Mouse (Mus musculus): ENCODE measurements around the gene Myl6. TPM values are rescaled to one million over a fixed set of nuclear protein-coding genes. Genes with fewer than 3 reads are reported as not detected.

The Myl6 gene
- polyA plus RNA-seq, 1 experiment from 2014 or later = 1,564 TPM

DNA sequence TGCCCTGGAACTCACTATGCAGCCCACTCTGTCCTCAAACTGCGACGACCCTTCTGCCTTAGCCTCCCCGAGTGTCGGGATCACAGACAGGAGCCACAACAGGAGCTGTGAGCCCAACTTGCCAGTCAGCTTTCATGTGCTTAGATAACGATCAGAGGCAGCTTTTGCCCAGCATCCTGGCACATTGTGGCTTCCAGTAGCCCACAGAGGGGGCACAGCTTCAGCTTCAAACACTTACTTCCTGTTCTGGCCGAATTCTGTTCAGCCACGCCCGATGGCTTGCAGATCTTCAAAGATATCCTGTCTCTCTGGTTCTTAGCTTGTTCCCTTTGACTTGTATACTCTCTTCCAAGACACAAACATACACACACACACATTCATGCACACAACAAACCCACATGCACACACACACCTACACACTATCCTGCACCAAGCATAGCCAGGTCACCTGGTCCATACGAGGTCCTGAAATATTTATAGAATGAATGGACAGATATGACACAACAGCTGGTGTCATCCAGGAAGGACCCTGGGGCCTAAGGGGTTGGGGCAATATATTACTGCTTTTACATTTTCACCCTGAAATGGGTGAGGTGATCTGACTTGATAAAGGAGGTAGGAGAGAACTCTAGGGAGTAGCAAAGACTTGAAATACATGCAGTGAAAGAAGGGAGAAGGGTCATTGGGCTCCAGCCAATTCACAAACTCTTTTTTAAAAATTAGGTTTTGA is 10.9 kb upstream of the Myl6 start:
- peaks cover 4% of the 10 kb centered on the region; the same call in 1 of the 2 replicates for H3K4me1 ChIP-seq (replicated peaks; ENCODE audit: control insufficient read depth, insufficient read depth, low read length)
- no peak overlapping the region for H3K9ac ChIP-seq (ENCODE audit: low read length)
- ATAC-seq (ENCODE audit: low read depth) = no peak
- no peak overlapping the region for H3K4me3 ChIP-seq (ENCODE audit: low read length)
- peaks cover 2% of the 10 kb centered on the region; the same call in 1 of the 2 replicates for H3K36me3 ChIP-seq (ENCODE audit: control insufficient read depth, insufficient read depth, low read length)
- WGBS = 50% methylated on average over 9 of the region's 9 CpGs
- 0 out of 2 replicates have a peak, but pooled peaks cover 2% of the 10 kb centered on the region for H3K9me3 ChIP-seq (ENCODE audit: control insufficient read depth, low read length)
- no peak overlapping the region for H3K4me2 ChIP-seq (ENCODE audit: low read depth, low read length)
- H3K27me3 ChIP-seq (ENCODE audit: control insufficient read depth, insufficient read depth, low read depth, low read length) = no peaks in the 10 kb centered on the region
- H3K27ac ChIP-seq (ENCODE audit: low read length) = no peak overlapping the region

GRCm38 (mm10) chr10:128504012-128504411 is 10.1 kb upstream of the Myl6 start:
- Histone ChIP-seq H3K36me3 (ENCODE audit: control insufficient read depth, insufficient read depth, low read length) (no peaks in the 10 kb centered on the region; the same call in 1 of the 2 replicates), H3K4me3 (ENCODE audit: low read length) (no peak overlapping the region), H3K9ac (ENCODE audit: low read length) (no peak overlapping the region), H3K27ac (ENCODE audit: low read length) (no peak overlapping the region), H3K27me3 (ENCODE audit: control insufficient read depth, insufficient read depth, low read depth, low read length) (no peaks in the 10 kb centered on the region), H3K4me2 (ENCODE audit: low read depth, low read length) (no peak overlapping the region), H3K4me1 (replicated peaks; ENCODE audit: control insufficient read depth, insufficient read depth, low read length) (peaks cover 2% of the 10 kb centered on the region; the same call in 1 of the 2 replicates), H3K9me3 (ENCODE audit: control insufficient read depth, low read length) (0 out of 2 replicates have a peak, but pooled peaks cover 2% of the 10 kb centered on the region)
- 63% methylated on average over 3 of the region's 3 CpGs for WGBS
- no peak for ATAC-seq (ENCODE audit: low read depth)

GRCm38 (mm10) chr10:128503532-128503931 is 9.6 kb upstream of the Myl6 start:
- Histone ChIP-seq H3K9ac (ENCODE audit: low read length) (no peak overlapping the region), H3K4me3 (ENCODE audit: low read length) (no peak overlapping the region), H3K9me3 (ENCODE audit: control insufficient read depth, low read length) (0 out of 2 replicates have a peak, but pooled peaks cover 2% of the 10 kb centered on the region), H3K4me2 (ENCODE audit: low read depth, low read length) (no peak overlapping the region), H3K36me3 (ENCODE audit: control insufficient read depth, insufficient read depth, low read length) (no peaks in the 10 kb centered on the region), H3K4me1 (replicated peaks; ENCODE audit: control insufficient read depth, insufficient read depth, low read length) (peaks cover 2% of the 10 kb centered on the region; the same call in 1 of the 2 replicates), H3K27me3 (ENCODE audit: control insufficient read depth, insufficient read depth, low read depth, low read length) (no peaks in the 10 kb centered on the region), H3K27ac (ENCODE audit: low read length) (no peak overlapping the region)
- 71% methylated on average over 8 of the region's 8 CpGs for whole genome bisulfite sequencing
- ATAC-seq (ENCODE audit: low read depth) = no peak

DNA sequence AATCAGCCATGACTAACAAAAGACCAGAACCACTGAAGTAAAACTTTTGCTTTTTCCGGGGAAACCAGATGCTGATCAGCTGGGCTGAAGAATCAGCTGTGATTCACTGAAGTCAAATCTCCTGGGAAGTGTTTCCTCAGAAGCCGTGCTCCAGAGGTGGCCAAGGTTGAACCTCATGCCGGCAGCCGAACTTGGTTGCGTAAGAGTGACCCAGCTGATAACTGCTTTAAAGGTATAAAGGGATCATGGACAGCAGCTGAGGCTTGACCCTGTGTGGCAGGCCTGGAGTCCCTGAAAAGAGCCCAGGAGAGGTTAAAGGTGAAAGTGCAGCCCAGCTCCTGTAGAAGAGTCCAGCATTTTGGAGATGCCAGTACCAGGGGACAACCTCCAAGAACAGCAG is 8.4 kb upstream of the Myl6 start:
- Histone ChIP-seq H3K9ac (ENCODE audit: low read length) (no peak overlapping the region), H3K4me3 (ENCODE audit: low read length) (no peak overlapping the region), H3K4me2 (ENCODE audit: low read depth, low read length) (no peak overlapping the region), H3K36me3 (ENCODE audit: control insufficient read depth, insufficient read depth, low read length) (no peaks in the 10 kb centered on the region), H3K4me1 (replicated peaks; ENCODE audit: control insufficient read depth, insufficient read depth, low read length) (peaks cover 5% of the 10 kb centered on the region; the same call in 1 of the 2 replicates), H3K27me3 (ENCODE audit: control insufficient read depth, insufficient read depth, low read depth, low read length) (no peaks in the 10 kb centered on the region), H3K9me3 (ENCODE audit: control insufficient read depth, low read length) (0 out of 2 replicates have a peak, but pooled peaks cover 2% of the 10 kb centered on the region), H3K27ac (ENCODE audit: low read length) (no peak overlapping the region)
- no peak for ATAC-seq (ENCODE audit: low read depth)
- 70% methylated on average over 5 of the region's 5 CpGs for WGBS

DNA sequence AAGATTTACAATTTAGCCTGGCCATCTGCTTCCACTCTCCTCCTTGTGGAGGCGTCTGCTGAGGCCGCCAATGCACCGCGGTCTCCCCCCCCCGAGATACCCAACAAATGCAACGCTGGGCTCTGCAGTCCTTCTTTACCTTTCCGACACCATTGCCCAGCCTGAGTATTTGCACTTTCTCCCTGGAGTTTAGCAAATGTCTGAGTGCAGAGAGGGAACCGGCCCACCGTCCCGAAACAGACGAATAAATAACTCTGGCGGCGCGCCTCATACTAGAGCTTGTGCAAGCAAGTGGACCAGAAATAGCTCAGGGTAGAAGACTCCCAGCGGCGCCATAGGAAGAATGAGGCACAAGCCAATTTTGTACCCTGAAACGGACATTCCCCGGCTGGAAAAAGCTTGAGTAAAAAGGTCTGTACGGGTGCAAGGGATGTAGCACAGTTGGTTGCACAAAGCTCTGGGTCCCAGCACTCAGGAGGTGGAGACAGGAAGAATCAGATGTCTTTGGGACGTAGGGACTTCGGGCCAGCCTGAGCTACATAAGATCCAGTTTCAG is 5.2 kb upstream of the Myl6 start:
- Histone ChIP-seq H3K27ac (ENCODE audit: low read length) (peak overlapping the region; percentile 96), H3K4me1 (replicated peaks; ENCODE audit: control insufficient read depth, insufficient read depth, low read length) (peaks cover 9% of the 10 kb centered on the region), H3K9ac (ENCODE audit: low read length) (peak overlapping the region; percentile 70), H3K4me3 (ENCODE audit: low read length) (peak overlapping the region; percentile 60), H3K27me3 (ENCODE audit: control insufficient read depth, insufficient read depth, low read depth, low read length) (no peaks in the 10 kb centered on the region), H3K4me2 (ENCODE audit: low read depth, low read length) (peak overlapping the region; percentile 68), H3K9me3 (ENCODE audit: control insufficient read depth, low read length) (no peaks in the 10 kb centered on the region), H3K36me3 (ENCODE audit: control insufficient read depth, insufficient read depth, low read length) (no peaks in the 10 kb centered on the region; the same call in 1 of the 2 replicates)
- 1% methylated on average over 21 of the region's 21 CpGs for WGBS
- ATAC-seq (ENCODE audit: low read depth) = peak; percentile 43

DNA sequence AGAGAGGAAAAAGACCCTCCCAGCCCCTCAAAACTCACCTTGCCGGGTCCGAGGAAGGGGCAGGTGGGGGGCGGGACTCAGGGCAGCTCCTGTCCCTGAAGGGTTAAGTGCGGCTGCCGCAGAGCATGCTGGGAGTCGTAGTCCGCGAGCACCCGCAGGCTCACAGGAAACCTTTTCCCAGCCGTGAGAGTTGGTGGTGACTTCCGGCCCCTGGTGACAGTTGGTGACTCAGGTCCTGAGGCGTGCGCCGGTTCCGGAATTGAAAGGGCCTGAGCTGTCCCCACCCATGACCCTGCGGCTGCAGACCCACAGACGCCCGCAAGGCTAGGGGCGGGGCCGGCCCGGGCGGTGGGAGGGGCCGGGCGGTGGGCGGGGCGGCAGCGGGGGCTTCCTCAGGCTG is 4.6 kb upstream of the Myl6 start, which contains the start of gene Myl6b:
Gene Myl6b (minus strand): TSS at position 96 of the 400 bp plus-strand sequence.
- no peaks in the 10 kb centered on the region for H3K9me3 ChIP-seq (ENCODE audit: control insufficient read depth, low read length)
- peak within 1 kb of the TSS; percentile 68 for H3K4me2 ChIP-seq (ENCODE audit: low read depth, low read length)
- 1% methylated on average over 27 of the region's 27 CpGs for WGBS
- peak within 1 kb of the TSS; percentile 70 for H3K9ac ChIP-seq (ENCODE audit: low read length)
- H3K4me1 ChIP-seq (replicated peaks; ENCODE audit: control insufficient read depth, insufficient read depth, low read length) = peaks cover 9% of the 10 kb centered on the region
- H3K36me3 ChIP-seq (ENCODE audit: control insufficient read depth, insufficient read depth, low read length) = no peaks in the 10 kb centered on the region; the same call in 1 of the 2 replicates
- H3K27ac ChIP-seq (ENCODE audit: low read length) = peak within 1 kb of the TSS; percentile 96
- peak; percentile 92 for ATAC-seq (ENCODE audit: low read depth)
- H3K4me3 ChIP-seq (ENCODE audit: low read length) = peak within 1 kb of the TSS; percentile 60
- H3K27me3 ChIP-seq (ENCODE audit: control insufficient read depth, insufficient read depth, low read depth, low read length) = no peaks in the 10 kb centered on the region

DNA sequence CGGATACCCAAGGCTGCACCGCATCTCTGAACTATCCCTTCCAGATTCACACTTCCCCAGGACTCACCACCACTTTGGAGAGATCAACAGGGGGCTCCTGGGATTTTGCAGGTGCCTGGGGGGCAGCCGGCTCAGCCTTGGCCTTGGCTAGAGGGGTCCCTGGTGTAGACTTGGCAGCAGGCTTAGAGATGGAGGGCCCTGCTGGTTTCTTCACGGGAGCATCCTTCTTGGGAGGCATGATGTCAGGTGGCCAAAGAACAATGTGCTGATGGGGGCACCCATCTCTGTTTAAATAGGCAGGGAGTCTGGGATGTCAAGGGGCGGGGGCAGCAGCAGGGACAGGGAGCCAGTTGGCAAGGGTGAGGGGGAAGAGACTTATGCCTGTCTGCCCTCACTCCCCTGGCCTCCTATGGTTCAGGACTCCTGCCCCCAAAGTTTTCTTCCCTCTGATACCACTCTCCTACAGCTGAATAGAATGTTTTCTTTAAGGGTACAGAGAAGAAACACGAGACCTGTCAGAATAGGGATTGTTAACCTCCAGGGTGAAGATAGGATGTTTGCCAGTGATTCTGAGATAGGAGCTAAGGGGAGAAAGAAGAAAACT is 3.3 kb upstream of the Myl6 start:
- Histone ChIP-seq H3K36me3 (ENCODE audit: control insufficient read depth, insufficient read depth, low read length) (no peaks in the 10 kb centered on the region; the same call in 1 of the 2 replicates), H3K4me1 (replicated peaks; ENCODE audit: control insufficient read depth, insufficient read depth, low read length) (peaks cover 12% of the 10 kb centered on the region), H3K9me3 (ENCODE audit: control insufficient read depth, low read length) (no peaks in the 10 kb centered on the region), H3K4me3 (ENCODE audit: low read length) (no peak overlapping the region), H3K27ac (ENCODE audit: low read length) (no peak overlapping the region), H3K27me3 (ENCODE audit: control insufficient read depth, insufficient read depth, low read depth, low read length) (no peaks in the 10 kb centered on the region), H3K4me2 (ENCODE audit: low read depth, low read length) (no peak overlapping the region), H3K9ac (ENCODE audit: low read length) (no peak overlapping the region)
- no peak for ATAC-seq (ENCODE audit: low read depth)
- 36% methylated on average over 6 of the region's 6 CpGs for WGBS

- H3K27ac ChIP-seq (ENCODE audit: low read length) = no peak overlapping the region
- peaks cover 18% of the 10 kb centered on the region for H3K4me1 ChIP-seq (replicated peaks; ENCODE audit: control insufficient read depth, insufficient read depth, low read length)
- peaks cover 5% of the 10 kb centered on the region for H3K36me3 ChIP-seq (ENCODE audit: control insufficient read depth, insufficient read depth, low read length)
- ATAC-seq (ENCODE audit: low read depth) = no peak
- H3K4me3 ChIP-seq (ENCODE audit: low read length) = no peak overlapping the region
- 27% methylated on average over 6 of the region's 6 CpGs for WGBS
- no peak overlapping the region for H3K9ac ChIP-seq (ENCODE audit: low read length)
- no peaks in the 10 kb centered on the region for H3K9me3 ChIP-seq (ENCODE audit: control insufficient read depth, low read length)
- H3K4me2 ChIP-seq (ENCODE audit: low read depth, low read length) = no peak overlapping the region
- H3K27me3 ChIP-seq (ENCODE audit: control insufficient read depth, insufficient read depth, low read depth, low read length) = no peaks in the 10 kb centered on the region
These were observed 2.6 kb upstream of the Myl6 start for GRCm38 (mm10) chr10:128496509-128497077.

DNA sequence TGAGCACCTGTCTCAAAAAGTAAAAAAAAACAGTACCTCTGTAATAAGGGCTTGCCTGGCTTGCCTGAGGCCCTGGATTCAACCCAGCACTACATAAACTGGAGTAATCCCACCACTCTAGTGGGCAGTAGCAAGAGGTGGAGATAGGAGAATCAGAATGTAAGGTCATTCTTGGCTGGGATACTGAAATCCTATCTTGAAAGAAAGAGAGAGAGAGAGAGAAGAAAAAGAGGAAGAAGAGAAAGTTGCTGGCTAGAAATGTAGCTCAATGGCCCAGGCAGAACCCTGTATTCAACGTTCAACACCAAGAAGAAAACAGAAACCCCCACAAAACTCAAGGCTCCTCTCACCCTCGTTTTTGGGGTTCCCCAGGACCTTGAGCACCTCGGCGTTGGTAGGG is 2.0 kb upstream of the Myl6 start:
- Histone ChIP-seq H3K4me1 (replicated peaks; ENCODE audit: control insufficient read depth, insufficient read depth, low read length) (peaks cover 25% of the 10 kb centered on the region), H3K36me3 (ENCODE audit: control insufficient read depth, insufficient read depth, low read length) (peaks cover 9% of the 10 kb centered on the region), H3K27me3 (ENCODE audit: control insufficient read depth, insufficient read depth, low read depth, low read length) (no peaks in the 10 kb centered on the region), H3K4me2 (ENCODE audit: low read depth, low read length) (no peak overlapping the region), H3K9ac (ENCODE audit: low read length) (no peak overlapping the region), H3K4me3 (ENCODE audit: low read length) (no peak overlapping the region), H3K27ac (ENCODE audit: low read length) (no peak overlapping the region), H3K9me3 (ENCODE audit: control insufficient read depth, low read length) (no peaks in the 10 kb centered on the region)
- 75% methylated on average over 4 of the region's 4 CpGs for WGBS
- ATAC-seq (ENCODE audit: low read depth) = no peak
